Mouse (Mus musculus) midbrain, postnatal 0 days (tissue): ENCODE results near the gene Syna. TPM values are rescaled to one million over a fixed set of nuclear protein-coding genes. Genes with fewer than 3 reads are reported as not detected.

Experiments used
- ATAC-seq: fragments of 200-750 bp; cut with Nextera tagmentation; 2 replicates; pipeline ENCODE4 v1.8.0; 2017; ENCODE audit warnings: moderate number of reproducible peaks, mild to moderate bottlenecking, moderate TSS enrichment, moderate library complexity; ENCODE audit not compliant: low FRiP score
- DNase-seq: peaks from one replicate; pipeline ENCODE4 v3.0.0-alpha.2; 2015; ENCODE audit warnings: low spot score
- H3K27ac ChIP-seq: fragments of 300-500 bp; sonication (generic); 2 replicates; pipeline ENCODE4 v1.5.1; 2014; ENCODE audit warnings: low read depth, mild to moderate bottlenecking, low read length, mixed read lengths
- H3K27me3 ChIP-seq: fragments of 300-500 bp; sonication (generic); 2 replicates; pipeline ENCODE4 v1.6.1; 2014; ENCODE audit warnings: low read length, control low read depth, mixed read lengths; ENCODE audit not compliant: insufficient read depth
- H3K36me3 ChIP-seq: fragments of 300-500 bp; sonication (generic); 2 replicates; pipeline ENCODE4 v1.6.1; 2014; ENCODE audit warnings: low read length, control low read depth, mixed read lengths; ENCODE audit not compliant: insufficient read depth
- H3K4me1 ChIP-seq: fragments of 300-500 bp; sonication (generic); 2 replicates; pipeline ENCODE4 v1.6.1; 2014; ENCODE audit warnings: mild to moderate bottlenecking, control low read depth, antibody characterized with exemption, low read length, mixed read lengths; ENCODE audit not compliant: insufficient read depth
- H3K4me2 ChIP-seq: fragments of 300-500 bp; sonication (generic); 2 replicates; pipeline ENCODE4 v1.6.1; 2014; ENCODE audit warnings: low read depth, mild to moderate bottlenecking, low read length, mixed read lengths; ENCODE audit not compliant: poor library complexity, severe bottlenecking
- H3K4me3 ChIP-seq: fragments of 300-500 bp; sonication (generic); 2 replicates; pipeline ENCODE4 v1.5.1; 2014; ENCODE audit warnings: low read depth, mild to moderate bottlenecking, low read length, moderate library complexity
- H3K9ac ChIP-seq: fragments of 300-500 bp; sonication (generic); replicated peaks from 2 replicates; pipeline ENCODE4 v1.6.1; 2014; ENCODE audit warnings: mild to moderate bottlenecking, low read length, moderate library complexity, mixed read lengths; ENCODE audit not compliant: poor library complexity, severe bottlenecking
- H3K9me3 ChIP-seq: fragments of 300-500 bp; sonication (generic); 2 replicates; pipeline ENCODE4 v1.6.1; 2016; ENCODE audit warnings: low read length, control low read depth
- CTCF ChIP-seq: IDR thresholded peaks from 2 replicates; pipeline ENCODE4 v1.5.1; 2016; ENCODE audit warnings: antibody characterized with exemption, mild to moderate bottlenecking
- WGBS: fragments of 180-500 bp; shearing (Covaris S2); extraction: QIAGEN DNeasy Blood & Tissue Kit; methylation state at CpG from one replicate; pipeline ENCODE4 v1.1.7; 2014; 5-methylcytosine and 5-hydroxymethylcytosine counted together
- polyA plus RNA-seq: library from polyadenylated mRNA; unstranded; fragments of >200 nt; fragmentation: Nextera tagmentation; extraction: Ambion mirVana; gene quantifications from 2 replicates; pipeline ENCODE4 v1.2.1, GENCODE M21; 2015
- total RNA-seq: library from RNA; depleted of rRNA; stranded (reverse); fragments of >200 nt; gene quantifications from 2 replicates; pipeline ENCODE4 v1.2.3, GENCODE M21; 2014

The Syna gene
- total and polyA plus RNA-seq, 2 experiments from 2014 or later: 1.1 TPM; not detected in 1

DNA sequence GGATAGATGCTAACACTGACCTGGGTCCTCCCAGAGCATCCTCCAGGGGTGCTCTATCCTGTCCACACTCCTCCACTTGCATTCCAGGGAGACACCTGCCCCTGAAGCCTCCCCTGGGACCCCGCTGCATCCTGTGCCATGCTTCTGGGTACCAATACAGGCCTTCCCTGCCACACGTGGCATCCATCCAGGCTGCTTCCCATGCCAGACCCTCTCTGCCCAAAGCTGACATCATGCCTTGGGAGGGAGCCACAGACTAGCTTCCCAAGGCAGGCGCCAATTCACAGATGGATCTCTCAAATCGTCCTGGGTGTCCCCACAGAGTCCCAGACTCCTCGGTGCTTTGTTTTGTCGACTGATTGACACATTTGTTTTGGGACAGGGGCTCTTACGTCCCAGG, 29.1 kb downstream of the Syna start:
- Histone ChIP-seq H3K27me3 (no peaks in the 10 kb centered on the region), H3K4me2 (no peak overlapping the region), H3K9me3 (no peaks in the 10 kb centered on the region), H3K9ac (0 out of 2 replicates have a peak overlapping the region, but pooled peaks have one; percentile 13), H3K27ac (peak overlapping the region; percentile 49), H3K4me3 (no peak overlapping the region), H3K4me1 (peaks cover 9% of the 10 kb centered on the region; the same call in 1 of the 2 replicates), H3K36me3 (peaks cover 37% of the 10 kb centered on the region)
- WGBS: 59% methylated on average over 7 of the region's 7 CpGs
- peak; percentile 93 for DNase-seq
- ATAC-seq: peak; percentile 67
- TF ChIP-seq CTCF: no peak

DNA sequence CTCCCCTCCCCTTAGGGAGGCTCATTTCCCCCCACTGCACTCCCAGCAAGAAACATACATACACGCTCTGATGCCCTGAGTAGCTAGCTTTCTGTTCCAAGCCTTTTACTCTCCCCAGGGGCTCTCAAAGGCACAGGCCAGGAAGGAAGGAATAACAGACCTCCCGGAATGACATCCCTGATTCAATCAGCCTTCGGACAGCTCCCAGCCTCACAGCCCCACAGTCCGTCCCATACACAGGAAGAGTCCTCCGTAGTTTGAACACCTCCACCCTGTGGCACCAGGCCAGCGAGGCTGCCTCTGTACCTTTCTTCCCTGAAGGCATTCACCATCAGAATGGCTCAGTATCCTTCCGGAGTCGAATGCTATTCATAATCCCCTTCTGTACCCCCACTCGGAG, 31.5 kb downstream of the Syna start:
- no peak for DNase-seq
- no peak for ATAC-seq
- H3K4me2 ChIP-seq: no peak overlapping the region
- H3K4me3 ChIP-seq: no peak overlapping the region
- TF ChIP-seq CTCF: no peak
- 19% methylated on average over 9 of the region's 9 CpGs for WGBS
- H3K27me3 ChIP-seq: no peaks in the 10 kb centered on the region
- peaks cover 25% of the 10 kb centered on the region for H3K36me3 ChIP-seq
- H3K4me1 ChIP-seq: peaks cover 9% of the 10 kb centered on the region; the same call in 1 of the 2 replicates
- H3K9me3 ChIP-seq: no peaks in the 10 kb centered on the region
- H3K27ac ChIP-seq: 0 out of 2 replicates have a peak overlapping the region, but pooled peaks have one; percentile 18
- H3K9ac ChIP-seq: no peak overlapping the region

DNA sequence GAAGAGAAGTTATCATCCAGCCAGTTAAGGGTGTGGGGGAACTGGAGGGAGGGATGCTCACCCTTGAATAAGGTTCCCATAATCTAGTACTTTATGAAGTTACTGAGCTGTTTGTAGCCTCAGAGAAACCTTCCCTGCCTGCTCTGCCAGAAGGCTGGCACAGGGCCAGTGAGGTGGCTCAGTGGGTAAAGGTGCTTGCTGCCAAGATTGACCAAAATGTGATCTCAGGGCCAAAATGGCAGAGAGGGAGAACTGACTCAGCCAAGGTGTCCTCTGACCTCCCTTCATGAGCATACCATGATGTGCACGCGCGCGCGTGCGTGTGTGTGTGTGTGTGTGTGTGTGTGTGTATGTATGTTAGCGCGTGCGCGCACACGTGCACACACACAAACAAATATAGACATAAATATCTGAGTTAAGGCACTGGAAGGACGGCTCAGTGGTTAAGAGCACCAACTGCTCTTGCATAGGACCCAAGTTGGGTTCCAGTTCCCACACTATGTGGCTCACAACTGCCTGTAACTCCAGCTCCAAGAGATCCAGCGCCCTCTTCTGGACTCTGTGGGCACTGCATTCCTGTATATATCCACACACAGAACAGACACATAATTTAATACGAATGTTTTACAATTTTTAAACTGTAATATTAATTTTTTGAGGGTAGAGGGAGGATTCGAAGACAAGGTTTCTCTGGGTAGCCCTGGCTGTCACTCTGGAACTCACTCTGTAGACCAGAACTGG, 33.8 kb downstream of the Syna start:
- H3K4me3 ChIP-seq: no peak overlapping the region
- DNase-seq (no peak), ATAC-seq (no peak)
- TF ChIP-seq CTCF: peak; percentile 52
- H3K9ac ChIP-seq: no peak overlapping the region
- H3K4me1 ChIP-seq: peaks cover 9% of the 10 kb centered on the region; the same call in 1 of the 2 replicates
- H3K36me3 ChIP-seq: peaks cover 26% of the 10 kb centered on the region
- no peaks in the 10 kb centered on the region for H3K27me3 ChIP-seq
- H3K27ac ChIP-seq: no peak overlapping the region
- H3K9me3 ChIP-seq: no peaks in the 10 kb centered on the region
- WGBS: 94% methylated on average over 15 of the region's 15 CpGs
- no peak overlapping the region for H3K4me2 ChIP-seq

DNA sequence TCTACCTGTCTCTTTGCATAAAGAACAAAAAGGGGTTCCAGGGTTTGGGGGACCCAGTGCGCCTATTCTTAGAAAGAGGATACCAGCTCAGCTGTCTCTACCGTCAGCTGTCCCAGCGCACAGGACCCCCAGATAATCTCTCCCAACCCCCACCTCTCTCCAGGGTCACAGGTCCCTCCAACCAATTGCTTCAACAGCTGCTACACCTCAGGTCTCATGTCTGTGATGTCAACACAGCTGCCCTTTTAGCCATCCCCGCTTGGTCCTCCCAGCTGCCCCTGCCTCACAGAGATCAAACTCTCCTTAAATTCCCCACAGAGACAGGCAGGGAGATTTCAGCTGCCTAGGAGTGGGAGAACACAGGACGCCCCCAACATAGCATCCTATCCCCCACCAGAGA, 36.2 kb downstream of the Syna start:
- Histone ChIP-seq H3K9me3 (no peaks in the 10 kb centered on the region), H3K36me3 (peaks cover 40% of the 10 kb centered on the region), H3K27ac (no peak overlapping the region), H3K4me1 (peaks cover 6% of the 10 kb centered on the region; the same call in 1 of the 2 replicates), H3K9ac (no peak overlapping the region), H3K4me2 (no peak overlapping the region), H3K27me3 (no peaks in the 10 kb centered on the region), H3K4me3 (no peak overlapping the region)
- WGBS: 85% methylated on average over 5 of the region's 5 CpGs
- ATAC-seq (no peak), DNase-seq (no peak)
- TF ChIP-seq CTCF: no peak

DNA sequence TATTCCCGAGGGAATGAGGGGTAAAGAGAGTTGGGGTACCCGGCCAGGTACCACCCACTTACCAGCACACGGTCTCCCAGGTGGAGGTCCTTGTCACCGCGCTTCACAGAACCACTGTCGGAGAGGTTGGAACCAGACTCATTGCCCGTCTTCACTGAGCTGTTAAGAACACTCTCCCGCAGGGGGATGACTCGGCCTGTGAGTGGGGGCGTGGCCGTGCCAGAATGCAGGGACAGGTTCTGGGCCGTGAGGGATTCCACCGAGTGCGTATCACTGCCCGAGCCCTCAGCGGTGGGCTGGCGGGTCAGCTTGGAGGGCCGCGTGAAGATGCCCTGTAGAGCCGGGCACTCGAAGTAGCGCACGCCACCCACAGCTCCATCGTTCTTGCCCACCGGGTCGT, 37.4 kb downstream of the Syna start:
- Histone ChIP-seq H3K27me3 (no peaks in the 10 kb centered on the region), H3K9ac (no peak overlapping the region), H3K27ac (no peak overlapping the region), H3K36me3 (peaks cover 43% of the 10 kb centered on the region), H3K4me1 (no peaks in the 10 kb centered on the region), H3K9me3 (no peaks in the 10 kb centered on the region), H3K4me3 (no peak overlapping the region), H3K4me2 (no peak overlapping the region)
- ATAC-seq: no peak
- TF ChIP-seq CTCF: no peak
- 95% methylated on average over 26 of the region's 26 CpGs for WGBS
- DNase-seq: no peak

DNA sequence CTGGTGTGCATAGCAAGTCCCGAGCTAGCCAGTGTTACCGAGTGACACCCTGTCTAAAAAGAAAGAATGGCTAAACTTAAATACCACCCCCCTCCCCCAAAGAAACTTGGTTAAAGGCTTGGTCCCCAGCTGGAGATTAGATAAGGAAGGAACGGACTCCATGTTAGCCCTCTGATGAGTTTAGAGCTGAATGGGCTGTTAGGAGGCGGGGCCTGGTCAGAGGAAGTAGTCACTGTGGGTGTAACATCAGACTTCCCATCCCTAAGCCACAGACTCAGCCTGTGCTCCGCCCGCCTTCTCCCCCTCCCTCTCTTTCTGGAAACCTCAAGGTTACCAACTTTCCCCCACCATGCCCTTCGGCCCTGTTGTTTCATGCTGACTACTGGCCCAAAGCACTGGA, 38.2 kb downstream of the Syna start:
- no peak overlapping the region for H3K4me2 ChIP-seq
- no peak overlapping the region for H3K27ac ChIP-seq
- TF ChIP-seq CTCF: no peak
- no peaks in the 10 kb centered on the region for H3K9me3 ChIP-seq
- no peak for ATAC-seq
- H3K36me3 ChIP-seq: peaks cover 50% of the 10 kb centered on the region
- no peaks in the 10 kb centered on the region for H3K4me1 ChIP-seq
- H3K9ac ChIP-seq: no peak overlapping the region
- DNase-seq: no peak
- H3K4me3 ChIP-seq: no peak overlapping the region
- H3K27me3 ChIP-seq: no peaks in the 10 kb centered on the region
- WGBS: 91% methylated on average over 7 of the region's 7 CpGs
